Mouse (Mus musculus): Measurements from ENCODE around the gene Rhox4d. TPM values are rescaled to one million over a fixed set of nuclear protein-coding genes. Genes with fewer than 3 reads are reported as not detected.
"Not testable (repeated sequence)": the region's sequence is repeated elsewhere in the genome, so short reads cannot be mapped to it uniquely, and the experiment has no call there.

Rhox4d gene
- not detected in 2 replicates for polyA plus RNA-seq (2012; rRNA removed)

GRCm38 (mm10) chrX:37514059-37514458 lies at the start of gene Rhox4d:
TSS of gene Rhox4d (plus strand) at chrX:37514359.
- not testable (repeated sequence) for H3K36me3 ChIP-seq (ENCODE audit: control insufficient read depth, insufficient read depth, low read length); H3K27ac ChIP-seq (ENCODE audit: insufficient read depth, low read depth, low read length); DNase-seq; H3K4me3 ChIP-seq (ENCODE audit: insufficient read depth, low read depth, low read length); H3K4me1 ChIP-seq (ENCODE audit: control insufficient read depth, insufficient read depth, low read length); H3K27me3 ChIP-seq (replicated peaks; ENCODE audit: control insufficient read depth, insufficient read depth, low read length)
- 92% methylated on average over 13 of the region's 18 CpGs for WGBS

GRCm38 (mm10) chrX:37480037-37480436 lies 34.1 kb upstream of the Rhox4d start, which contains the start of gene Rhox4c:
TSS of gene Rhox4c (plus strand) at chrX:37480337.
- not testable (repeated sequence) for H3K4me3 ChIP-seq (ENCODE audit: insufficient read depth, low read depth, low read length); H3K27me3 ChIP-seq (replicated peaks; ENCODE audit: control insufficient read depth, insufficient read depth, low read length); H3K4me1 ChIP-seq (ENCODE audit: control insufficient read depth, insufficient read depth, low read length); H3K36me3 ChIP-seq (ENCODE audit: control insufficient read depth, insufficient read depth, low read length); DNase-seq; H3K27ac ChIP-seq (ENCODE audit: insufficient read depth, low read depth, low read length)
- 91% methylated on average over 14 of the region's 14 CpGs for WGBS

GRCm38 (mm10) chrX:37530152-37530551 lies 16.0 kb downstream of the Rhox4d start, which contains the start of gene Rhox2e:
TSS of gene Rhox2e (plus strand) at chrX:37530452.
- H3K27me3 ChIP-seq (replicated peaks; ENCODE audit: control insufficient read depth, insufficient read depth, low read length); H3K36me3 ChIP-seq (ENCODE audit: control insufficient read depth, insufficient read depth, low read length); H3K27ac ChIP-seq (ENCODE audit: insufficient read depth, low read depth, low read length); H3K4me3 ChIP-seq (ENCODE audit: insufficient read depth, low read depth, low read length); DNase-seq; H3K4me1 ChIP-seq (ENCODE audit: control insufficient read depth, insufficient read depth, low read length): not testable (repeated sequence)
- 90% methylated on average over 2 of the region's 8 CpGs for WGBS

GRCm38 (mm10) chrX:37541719-37542118 lies 27.6 kb downstream of the Rhox4d start, which contains the start of gene Rhox3e:
TSS of gene Rhox3e (plus strand) at chrX:37542019.
- not testable (repeated sequence) for DNase-seq; H3K4me3 ChIP-seq (ENCODE audit: insufficient read depth, low read depth, low read length); H3K27me3 ChIP-seq (replicated peaks; ENCODE audit: control insufficient read depth, insufficient read depth, low read length); H3K36me3 ChIP-seq (ENCODE audit: control insufficient read depth, insufficient read depth, low read length); H3K27ac ChIP-seq (ENCODE audit: insufficient read depth, low read depth, low read length); H3K4me1 ChIP-seq (ENCODE audit: control insufficient read depth, insufficient read depth, low read length)
- no CpG with 5 or more reads among the region's 4 CpGs for WGBS

- not testable (repeated sequence) for H3K36me3 ChIP-seq (ENCODE audit: control insufficient read depth, insufficient read depth, low read length); H3K4me1 ChIP-seq (ENCODE audit: control insufficient read depth, insufficient read depth, low read length); H3K27ac ChIP-seq (ENCODE audit: insufficient read depth, low read depth, low read length); DNase-seq; H3K27me3 ChIP-seq (replicated peaks; ENCODE audit: control insufficient read depth, insufficient read depth, low read length); H3K4me3 ChIP-seq (ENCODE audit: insufficient read depth, low read depth, low read length)
- WGBS = 96% methylated on average over 11 of the region's 18 CpGs
Observed at GRCm38 (mm10) chrX:37557112-37557511, 43.0 kb downstream of the Rhox4d start, which contains the start of gene Rhox4e. TSS of gene Rhox4e (plus strand) at chrX:37557412.

Other genes with a start within 250 kb of the Rhox4d start
- gene Rhox4a, start 249.0 kb upstream of the Rhox4d start, polyA plus RNA-seq (2012; rRNA removed) = not detected in 2 replicates
- not detected in 2 replicates for gene Rhox3a2, start 134.3 kb upstream of the Rhox4d start, polyA plus RNA-seq (2012; rRNA removed)
- not detected in 2 replicates for gene Rhox4a2, start 123.5 kb upstream of the Rhox4d start, polyA plus RNA-seq (2012; rRNA removed)
- not detected in 2 replicates for gene Rhox2b, start 102.3 kb upstream of the Rhox4d start, polyA plus RNA-seq (2012; rRNA removed)
- gene Rhox4b, start 81.9 kb upstream of the Rhox4d start, polyA plus RNA-seq (2012; rRNA removed) = not detected in 2 replicates
- not detected in 2 replicates for gene Rhox2c, start 60.7 kb upstream of the Rhox4d start, polyA plus RNA-seq (2012; rRNA removed)
- not detected in 2 replicates for gene Rhox3c, start 55.8 kb upstream of the Rhox4d start, polyA plus RNA-seq (2012; rRNA removed)
- gene Rhox4c, start 34.0 kb upstream of the Rhox4d start, polyA plus RNA-seq (2012; rRNA removed) = not detected in 2 replicates
- gene Rhox2d, start 20.9 kb upstream of the Rhox4d start, polyA plus RNA-seq (2012; rRNA removed) = not detected in 2 replicates
- gene Rhox2e, start 16.1 kb downstream of the Rhox4d start, polyA plus RNA-seq (2012; rRNA removed) = not detected in 2 replicates
- not detected in 2 replicates for gene Rhox3e, start 27.7 kb downstream of the Rhox4d start, polyA plus RNA-seq (2012; rRNA removed)
- not detected in 2 replicates for gene Rhox4e, start 43.1 kb downstream of the Rhox4d start, polyA plus RNA-seq (2012; rRNA removed)
- gene Rhox2f, start 57.0 kb downstream of the Rhox4d start, polyA plus RNA-seq (2012; rRNA removed) = not detected in 2 replicates
- not detected in 2 replicates for gene Rhox3f, start 66.6 kb downstream of the Rhox4d start, polyA plus RNA-seq (2012; rRNA removed)
- gene Rhox4f, start 93.3 kb downstream of the Rhox4d start, polyA plus RNA-seq (2012; rRNA removed) = not detected in 2 replicates
- not detected in 2 replicates for gene Rhox3g, start 114.3 kb downstream of the Rhox4d start, polyA plus RNA-seq (2012; rRNA removed)
- gene Rhox2g, start 129.1 kb downstream of the Rhox4d start, polyA plus RNA-seq (2012; rRNA removed) = not detected in 2 replicates
- not detected in 2 replicates for gene Rhox4g, start 137.0 kb downstream of the Rhox4d start, polyA plus RNA-seq (2012; rRNA removed)
- gene Rhox3h, start 154.4 kb downstream of the Rhox4d start, polyA plus RNA-seq (2012; rRNA removed) = not detected in 2 replicates
- gene Rhox2h, start 158.9 kb downstream of the Rhox4d start, polyA plus RNA-seq (2012; rRNA removed) = not detected in 2 replicates

Data from kidney, adult 2 months (tissue).